Mouse (Mus musculus): ENCODE results near the gene Gga1. TPM values are rescaled to one million over a fixed set of nuclear protein-coding genes. Genes with fewer than 3 reads are reported as not detected.
"Not testable (repeated sequence)": the region's sequence is repeated elsewhere in the genome, so short reads cannot be mapped to it uniquely, and the experiment has no call there.

Gga1 gene
- total and polyA plus RNA-seq, 2 experiments from 2014 or later = 42.9 to 55.7 TPM

DNA sequence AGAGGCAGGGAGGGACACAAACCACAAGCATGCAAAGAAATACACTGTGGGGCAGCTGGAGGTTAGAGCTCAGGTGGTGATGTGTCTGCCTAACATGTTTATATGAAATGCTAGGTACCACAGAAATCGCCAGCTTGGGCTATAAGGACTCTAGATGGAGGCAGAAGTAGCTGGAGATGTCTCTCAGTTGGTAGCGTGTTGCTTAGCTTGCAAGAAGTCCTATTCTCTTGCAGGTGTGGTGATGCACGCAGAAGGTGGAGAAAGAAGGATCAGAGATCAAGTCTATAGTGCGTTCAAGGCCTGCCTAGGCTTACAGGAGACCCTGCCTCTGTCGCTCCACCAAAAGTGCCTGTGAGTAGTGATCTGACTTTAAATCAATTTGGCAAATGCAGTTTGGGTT is 1.5 kb upstream of the Gga1 start:
- H3K27me3 ChIP-seq (ENCODE audit: insufficient read depth, low read length) = no peaks in the 10 kb centered on the region
- no peak for DNase-seq
- TF ChIP-seq CTCF (IDR thresholded peaks at IDR 0.05; ENCODE audit: low read depth) = no peak
- H3K27ac ChIP-seq (ENCODE audit: low read depth, low read length) = peak overlapping the region; percentile 99; the same call in 1 of the 2 replicates
- peaks cover 7% of the 10 kb centered on the region for H3K4me1 ChIP-seq (ENCODE audit: insufficient read depth)
- H3K4me2 ChIP-seq (ENCODE audit: low read depth) = no peak overlapping the region
- peaks cover 6% of the 10 kb centered on the region; the same call in 1 of the 2 replicates for H3K36me3 ChIP-seq (ENCODE audit: insufficient read depth)
- H3K9me3 ChIP-seq (ENCODE audit: low read length) = no peaks in the 10 kb centered on the region
- no peak overlapping the region for H3K4me3 ChIP-seq (ENCODE audit: low read depth, low read length)
- H3K9ac ChIP-seq = no peak overlapping the region
- no peak for ATAC-seq
- WGBS = 76% methylated on average over 5 of the region's 5 CpGs

DNA sequence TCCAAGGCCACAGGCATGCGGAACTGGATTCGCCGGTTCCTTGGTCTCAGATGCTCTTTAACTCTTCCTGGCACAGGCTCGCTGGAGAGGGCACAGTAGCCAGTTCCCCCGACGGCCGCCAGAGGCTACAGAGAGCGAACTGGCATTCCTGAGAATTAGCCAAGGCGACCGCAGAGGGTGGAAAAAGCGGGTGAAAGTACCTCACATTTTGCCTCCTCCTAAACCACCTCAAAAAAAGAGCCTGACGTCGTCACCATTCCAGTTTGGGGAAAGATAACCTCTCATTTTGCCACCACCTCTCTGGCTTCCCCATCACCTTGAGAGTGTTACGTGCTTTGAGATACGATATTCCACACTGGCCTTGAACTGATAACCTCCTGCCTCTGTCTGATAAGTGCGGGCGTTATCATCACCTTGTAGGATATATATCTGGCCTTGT is 713 bp upstream of the Gga1 start:
- Histone ChIP-seq H3K4me2 (ENCODE audit: low read depth) (peak overlapping the region; percentile 86), H3K9me3 (ENCODE audit: low read length) (no peaks in the 10 kb centered on the region), H3K9ac (peak overlapping the region; percentile 87), H3K27me3 (ENCODE audit: insufficient read depth, low read length) (no peaks in the 10 kb centered on the region), H3K4me1 (ENCODE audit: insufficient read depth) (peaks cover 7% of the 10 kb centered on the region), H3K27ac (ENCODE audit: low read depth, low read length) (peak overlapping the region; percentile 99), H3K36me3 (ENCODE audit: insufficient read depth) (peaks cover 13% of the 10 kb centered on the region; the same call in 1 of the 2 replicates), H3K4me3 (ENCODE audit: low read depth, low read length) (peak overlapping the region; percentile 82)
- ATAC-seq (peak; percentile 36), DNase-seq (peak; percentile 89)
- TF ChIP-seq CTCF (IDR thresholded peaks at IDR 0.05; ENCODE audit: low read depth) = peak; percentile 78
- 4% methylated on average over 17 of the region's 17 CpGs for WGBS

DNA sequence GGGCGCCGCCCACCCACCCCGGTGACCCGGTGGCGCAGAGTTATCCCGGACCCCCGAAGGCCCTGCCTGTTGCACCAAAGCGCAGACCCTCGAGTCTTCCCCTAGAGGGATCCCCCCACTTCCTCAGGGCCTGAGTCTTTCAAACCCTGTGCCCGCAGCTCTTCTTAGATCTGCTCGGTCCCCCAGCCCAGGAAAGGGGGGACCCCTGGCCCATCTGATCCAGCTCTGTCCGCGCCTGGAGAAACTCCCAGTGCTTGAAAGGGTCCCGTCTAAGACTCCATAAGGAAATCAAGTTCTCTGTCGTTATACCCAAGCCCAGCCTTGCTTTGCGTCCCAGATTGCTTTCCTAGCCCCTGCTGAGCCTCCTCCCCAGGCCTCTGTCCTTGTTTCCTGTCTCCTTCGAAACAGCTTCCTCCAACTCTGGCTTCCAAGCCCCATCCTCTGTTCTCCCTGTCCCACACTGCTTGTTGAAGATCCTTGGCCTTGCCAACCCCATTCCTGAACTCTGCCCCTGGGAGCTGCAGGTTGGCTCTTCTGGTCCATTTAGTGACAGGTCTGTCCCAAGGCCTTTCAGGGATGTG is 910 bp downstream of the Gga1 start:
- Histone ChIP-seq H3K4me3 (ENCODE audit: low read depth, low read length) (peak overlapping the region; percentile 82), H3K36me3 (ENCODE audit: insufficient read depth) (peaks cover 28% of the 10 kb centered on the region), H3K4me2 (ENCODE audit: low read depth) (peak overlapping the region; percentile 86), H3K9me3 (ENCODE audit: low read length) (no peaks in the 10 kb centered on the region), H3K4me1 (ENCODE audit: insufficient read depth) (peaks cover 7% of the 10 kb centered on the region), H3K9ac (peak overlapping the region; percentile 87), H3K27me3 (ENCODE audit: insufficient read depth, low read length) (no peaks in the 10 kb centered on the region), H3K27ac (ENCODE audit: low read depth, low read length) (peak overlapping the region; percentile 99)
- peak; percentile 19; the same call in 1 of the 2 replicates for ATAC-seq
- DNase-seq = no peak
- WGBS = 1% methylated on average over 17 of the region's 17 CpGs
- TF ChIP-seq CTCF (IDR thresholded peaks at IDR 0.05; ENCODE audit: low read depth) = no peak

DNA sequence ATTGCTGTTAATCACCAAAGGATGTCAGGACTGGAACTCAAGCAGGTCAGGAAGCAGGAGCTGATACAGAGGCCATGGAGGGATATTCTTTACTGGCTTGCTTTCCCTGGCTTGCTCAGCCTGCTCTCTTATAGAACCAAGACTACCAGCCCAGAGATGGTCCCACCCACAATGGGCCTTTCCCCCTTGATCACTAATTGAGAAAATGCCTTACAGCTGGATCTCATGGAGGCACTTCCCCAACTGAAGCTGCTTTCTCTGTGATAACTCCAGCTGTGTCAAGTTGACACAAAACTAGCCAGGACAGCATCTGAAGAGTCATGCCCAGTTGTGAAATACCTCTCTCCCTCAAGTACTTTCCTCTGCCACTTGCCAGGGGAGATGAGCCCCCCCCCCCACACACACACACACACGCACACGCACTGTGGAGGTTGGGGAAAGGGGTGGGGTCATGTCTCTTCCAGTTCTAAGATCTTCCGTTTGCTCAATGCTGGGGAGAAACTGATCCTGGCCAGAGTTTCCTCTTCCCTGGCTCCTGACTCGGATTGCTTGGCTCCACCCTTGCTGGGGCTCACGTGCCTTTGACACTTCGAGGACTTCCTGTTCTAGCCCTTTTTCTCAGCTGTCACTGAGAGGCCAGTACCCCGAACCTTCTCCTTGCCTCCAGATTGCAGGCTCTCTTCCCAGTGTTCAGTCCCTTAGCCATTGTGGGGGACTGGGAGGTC is 2.0 kb downstream of the Gga1 start:
- 73% methylated on average over 7 of the region's 7 CpGs for WGBS
- not testable (repeated sequence) for H3K9me3 ChIP-seq (ENCODE audit: low read length); H3K4me3 ChIP-seq (ENCODE audit: low read depth, low read length); H3K9ac ChIP-seq; H3K4me2 ChIP-seq (ENCODE audit: low read depth); ATAC-seq; H3K27me3 ChIP-seq (ENCODE audit: insufficient read depth, low read length); DNase-seq; H3K4me1 ChIP-seq (ENCODE audit: insufficient read depth); H3K27ac ChIP-seq (ENCODE audit: low read depth, low read length)
- H3K36me3 ChIP-seq (ENCODE audit: insufficient read depth) = peaks cover 38% of the 10 kb centered on the region

DNA sequence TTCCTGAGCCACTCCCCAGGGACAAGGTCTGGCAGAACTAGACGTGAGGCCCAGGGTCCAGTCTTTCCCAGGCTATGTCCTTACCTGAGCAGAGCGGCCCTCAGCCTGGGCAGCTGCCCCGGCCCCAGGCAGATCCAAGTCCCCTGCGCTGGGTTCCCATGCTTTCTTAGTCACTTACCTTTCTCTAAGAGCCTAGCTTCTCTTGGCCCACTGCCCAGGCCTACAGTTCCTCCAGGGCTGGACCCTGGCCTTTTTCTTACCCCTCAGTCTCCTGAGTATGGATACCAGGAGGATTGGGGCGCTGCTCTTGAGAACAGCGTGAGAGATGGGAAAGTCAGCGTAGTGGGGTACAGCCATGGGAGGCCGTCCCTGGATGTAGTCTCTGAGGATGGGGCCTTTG is 3.4 kb downstream of the Gga1 start:
- peaks cover 50% of the 10 kb centered on the region for H3K36me3 ChIP-seq (ENCODE audit: insufficient read depth)
- no peak for TF ChIP-seq CTCF (IDR thresholded peaks at IDR 0.05; ENCODE audit: low read depth)
- no peak overlapping the region for H3K27ac ChIP-seq (ENCODE audit: low read depth, low read length)
- peaks cover 7% of the 10 kb centered on the region for H3K4me1 ChIP-seq (ENCODE audit: insufficient read depth)
- H3K27me3 ChIP-seq (ENCODE audit: insufficient read depth, low read length) = no peaks in the 10 kb centered on the region
- no peak overlapping the region for H3K4me3 ChIP-seq (ENCODE audit: low read depth, low read length)
- no peaks in the 10 kb centered on the region for H3K9me3 ChIP-seq (ENCODE audit: low read length)
- 92% methylated on average over 8 of the region's 8 CpGs for WGBS
- no peak overlapping the region for H3K9ac ChIP-seq
- H3K4me2 ChIP-seq (ENCODE audit: low read depth) = no peak overlapping the region
- ATAC-seq (no peak), DNase-seq (no peak)

DNA sequence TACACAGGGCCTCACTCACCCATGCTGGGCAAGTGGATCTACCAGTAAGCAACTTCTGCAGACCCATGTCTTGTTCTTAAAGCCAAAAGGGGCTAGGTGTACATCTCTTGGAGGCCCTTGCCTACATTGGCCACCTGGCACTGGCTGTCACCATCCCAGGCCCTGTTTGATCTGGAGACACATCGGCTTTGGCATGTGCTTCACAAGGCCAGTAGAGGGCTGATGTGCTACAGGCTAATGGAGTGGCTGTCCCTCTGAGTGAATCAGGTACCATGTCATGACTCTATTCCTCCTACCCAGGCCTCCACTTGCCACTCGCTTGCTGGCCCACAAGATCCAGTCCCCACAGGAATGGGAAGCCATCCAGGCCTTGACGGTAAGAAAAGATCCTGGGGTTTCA is 4.8 kb downstream of the Gga1 start:
- H3K9ac ChIP-seq = no peak overlapping the region
- WGBS = 91% methylated on average over 3 of the region's 3 CpGs
- peaks cover 64% of the 10 kb centered on the region for H3K36me3 ChIP-seq (ENCODE audit: insufficient read depth)
- DNase-seq = no peak
- H3K4me2 ChIP-seq (ENCODE audit: low read depth) = no peak overlapping the region
- peaks cover 7% of the 10 kb centered on the region for H3K4me1 ChIP-seq (ENCODE audit: insufficient read depth)
- ATAC-seq = no peak
- no peaks in the 10 kb centered on the region for H3K9me3 ChIP-seq (ENCODE audit: low read length)
- TF ChIP-seq CTCF (IDR thresholded peaks at IDR 0.05; ENCODE audit: low read depth) = no peak
- H3K27ac ChIP-seq (ENCODE audit: low read depth, low read length) = no peak overlapping the region
- no peaks in the 10 kb centered on the region for H3K27me3 ChIP-seq (ENCODE audit: insufficient read depth, low read length)
- H3K4me3 ChIP-seq (ENCODE audit: low read depth, low read length) = no peak overlapping the region

DNA sequence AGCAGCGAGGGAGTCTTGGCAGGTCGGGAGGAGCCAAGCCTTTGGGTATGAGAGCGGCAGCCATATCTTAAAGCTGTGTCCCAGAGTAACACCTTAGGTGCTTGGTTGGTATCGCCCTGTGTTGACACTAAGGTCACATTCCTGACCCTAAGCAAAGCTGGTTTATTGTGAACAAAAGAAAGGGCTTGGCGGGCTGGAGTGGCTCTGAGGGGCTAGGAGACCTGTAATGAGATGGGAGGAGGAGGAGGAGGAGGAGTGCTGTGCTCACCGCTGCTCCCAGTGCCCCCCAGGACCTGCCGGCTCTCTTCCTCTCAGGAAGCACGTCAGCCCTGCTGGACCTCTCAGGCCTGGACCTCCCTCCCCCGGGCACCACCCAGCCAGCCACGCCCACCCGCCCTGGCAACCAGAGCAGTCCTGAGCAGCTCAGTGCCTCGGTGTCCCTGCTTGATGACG is 12.4 kb downstream of the Gga1 start:
- DNase-seq (no peak), ATAC-seq (no peak)
- peaks cover 78% of the 10 kb centered on the region for H3K36me3 ChIP-seq (ENCODE audit: insufficient read depth)
- TF ChIP-seq CTCF (IDR thresholded peaks at IDR 0.05; ENCODE audit: low read depth) = no peak
- no peaks in the 10 kb centered on the region for H3K4me1 ChIP-seq (ENCODE audit: insufficient read depth)
- H3K4me2 ChIP-seq (ENCODE audit: low read depth) = no peak overlapping the region
- no peak overlapping the region for H3K27ac ChIP-seq (ENCODE audit: low read depth, low read length)
- 27% methylated on average over 13 of the region's 13 CpGs for WGBS
- no peak overlapping the region for H3K4me3 ChIP-seq (ENCODE audit: low read depth, low read length)
- H3K9ac ChIP-seq = no peak overlapping the region
- no peaks in the 10 kb centered on the region for H3K9me3 ChIP-seq (ENCODE audit: low read length)
- H3K27me3 ChIP-seq (ENCODE audit: insufficient read depth, low read length) = no peaks in the 10 kb centered on the region
